Mouse (Mus musculus) CD4-positive helper T cell, adult 2 months (primary cell): ENCODE results near the gene Dcaf1.

Experiments
- DNase-seq: peaks from one replicate; pipeline ENCODE4 v3.0.0-alpha.2; 2012; ENCODE audit warnings: low read depth, missing footprints, low spot score

Gene Dcaf1

GRCm38 (mm10) chr9:106821618-106822380 lies at the start of gene Dcaf1:
Gene Dcaf1 (plus strand): TSS chr9:106821874.
- peak; percentile 99 for DNase-seq

GRCm38 (mm10) chr9:106776116-106776515 lies 45.6 kb upstream of the Dcaf1 start:
- no peak for DNase-seq

- DNase-seq: no peak
Measured at GRCm38 (mm10) chr9:106777423-106777822, 44.3 kb upstream of the Dcaf1 start.

GRCm38 (mm10) chr9:106778319-106778718 lies 43.4 kb upstream of the Dcaf1 start:
- DNase-seq: no peak

GRCm38 (mm10) chr9:106780086-106780485 lies 41.6 kb upstream of the Dcaf1 start:
- DNase-seq: no peak

- no peak for DNase-seq
Measured at GRCm38 (mm10) chr9:106783554-106783953, 38.1 kb upstream of the Dcaf1 start.

- DNase-seq: no peak
Measured at GRCm38 (mm10) chr9:106785206-106785605, 36.5 kb upstream of the Dcaf1 start.

- peak; percentile 40 for DNase-seq
Measured at GRCm38 (mm10) chr9:106787979-106788811, 33.5 kb upstream of the Dcaf1 start.

GRCm38 (mm10) chr9:106788812-106789321 lies 32.8 kb upstream of the Dcaf1 start, which contains the start of gene Rad54l2:
Gene Rad54l2 (minus strand): TSS chr9:106789194.
- DNase-seq: peak; percentile 84

- no peak for DNase-seq
Measured at GRCm38 (mm10) chr9:106789363-106789762, 32.3 kb upstream of the Dcaf1 start.

- DNase-seq: no peak
Measured at GRCm38 (mm10) chr9:106790831-106791230, 30.8 kb upstream of the Dcaf1 start.

- DNase-seq: no peak
Measured at GRCm38 (mm10) chr9:106806503-106806902, 15.2 kb upstream of the Dcaf1 start.

GRCm38 (mm10) chr9:106818191-106818590 lies 3.5 kb upstream of the Dcaf1 start:
- DNase-seq: no peak

GRCm38 (mm10) chr9:106819201-106819600 lies 2.5 kb upstream of the Dcaf1 start:
- DNase-seq: peak; percentile 15

- DNase-seq: peak; percentile 41
Measured at GRCm38 (mm10) chr9:106821050-106821617, 540 bp upstream of the Dcaf1 start.

GRCm38 (mm10) chr9:106822381-106823104 lies 869 bp downstream of the Dcaf1 start:
- peak; percentile 94 for DNase-seq

- peak; percentile 23 for DNase-seq
Measured at GRCm38 (mm10) chr9:106840569-106840968, 18.9 kb downstream of the Dcaf1 start.

- DNase-seq: no peak
Measured at GRCm38 (mm10) chr9:106842800-106843199, 21.1 kb downstream of the Dcaf1 start.

GRCm38 (mm10) chr9:106856664-106857063 lies 35.0 kb downstream of the Dcaf1 start:
- no peak for DNase-seq

GRCm38 (mm10) chr9:106858036-106858435 lies 36.4 kb downstream of the Dcaf1 start:
- no peak for DNase-seq

- DNase-seq: no peak
Measured at GRCm38 (mm10) chr9:106874216-106874615, 52.5 kb downstream of the Dcaf1 start.
